Mouse (Mus musculus) myocyte (in vitro differentiated cells): ENCODE measurements at regions not wholly inside any gene's neighbourhood (a gene's known extent, or its start where the extent isn't known, plus 50 kb on each side); places are given as distances from the start of the nearest gene placed in this dataset.

ENCODE experiments used
- E2F4 ChIP-seq: IDR thresholded peaks from one replicate; pipeline ENCODE4 v1.6.1; 2011; ENCODE audit warnings: mild to moderate bottlenecking, control low read depth, moderate library complexity; ENCODE audit not compliant: insufficient read depth
- MAX ChIP-seq: IDR thresholded peaks from one replicate; pipeline ENCODE4 v1.6.1; 2011; ENCODE audit warnings: low read depth, mild to moderate bottlenecking, control low read depth
- POLR2A ChIP-seq: IDR thresholded peaks from one replicate; pipeline ENCODE4 v1.6.1; 2011; ENCODE audit warnings: low read depth, mild to moderate bottlenecking, control low read depth, moderate library complexity; ENCODE audit not compliant: insufficient read length
- REST ChIP-seq: IDR thresholded peaks from one replicate; pipeline ENCODE4 v1.6.1; 2011; ENCODE audit warnings: mild to moderate bottlenecking, control low read depth, moderate library complexity; ENCODE audit not compliant: insufficient read depth, insufficient read length
- TCF12 ChIP-seq: IDR thresholded peaks from one replicate; pipeline ENCODE4 v1.6.1; 2011; ENCODE audit warnings: mild to moderate bottlenecking, control low read depth; ENCODE audit not compliant: poor library complexity, insufficient read depth, severe bottlenecking
- TCF3 ChIP-seq: IDR thresholded peaks from one replicate; pipeline ENCODE4 v1.6.1; 2011; ENCODE audit warnings: low read depth, control low read depth; ENCODE audit not compliant: insufficient read length

DNA sequence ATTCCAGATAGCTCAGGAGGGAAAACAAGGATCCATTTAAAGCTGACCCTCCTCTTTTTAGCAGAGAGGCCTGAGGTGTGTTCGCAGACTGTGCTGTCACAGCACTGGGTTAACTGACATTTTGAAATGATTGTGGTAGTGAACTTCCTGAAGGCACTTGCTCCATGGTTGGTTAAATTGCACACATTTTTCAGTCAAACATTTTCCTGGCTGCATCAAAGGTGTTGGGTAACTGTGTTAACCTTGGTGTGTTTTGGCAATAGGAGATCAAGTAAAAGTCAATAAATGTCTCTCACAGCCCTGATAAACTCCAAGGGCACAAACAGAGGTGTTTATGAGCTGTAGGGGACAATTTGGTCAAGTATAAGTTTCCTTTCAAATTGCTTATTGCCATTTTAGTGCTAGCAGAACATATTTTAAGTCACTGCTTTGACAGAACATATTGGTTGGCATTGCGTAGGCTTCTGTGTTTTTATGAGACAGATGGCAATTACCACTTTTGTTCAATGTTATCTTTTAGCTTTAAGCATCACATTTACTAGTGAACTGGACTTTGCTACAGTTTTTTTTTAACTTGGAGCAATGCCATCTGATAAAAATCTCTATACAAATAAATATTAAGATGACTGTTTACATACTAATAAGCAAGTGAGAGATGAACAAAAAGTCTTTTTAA lies 666.7 kb downstream of the D3Ertd751e start:
- TF ChIP-seq POLR2A (no peak), MAX (no peak), E2F4 (no peak), TCF3 (no peak), REST (no peak), TCF12 (no peak)
